Mouse (Mus musculus) urinary bladder, postnatal 14 days (tissue): ENCODE measurements around the gene Nuak1.
A peak's percentile ranks its signal among the peaks of the same experiment; 100 is the strongest.
"Not testable (repeated sequence)": the region's sequence is repeated elsewhere in the genome, so short reads cannot be mapped to it uniquely, and the experiment has no call there.

Source experiments
- DNase-seq: peaks from one replicate; pipeline ENCODE4 v3.0.0; 2021; ENCODE audit warnings: low spot score

The Nuak1 gene

DNA sequence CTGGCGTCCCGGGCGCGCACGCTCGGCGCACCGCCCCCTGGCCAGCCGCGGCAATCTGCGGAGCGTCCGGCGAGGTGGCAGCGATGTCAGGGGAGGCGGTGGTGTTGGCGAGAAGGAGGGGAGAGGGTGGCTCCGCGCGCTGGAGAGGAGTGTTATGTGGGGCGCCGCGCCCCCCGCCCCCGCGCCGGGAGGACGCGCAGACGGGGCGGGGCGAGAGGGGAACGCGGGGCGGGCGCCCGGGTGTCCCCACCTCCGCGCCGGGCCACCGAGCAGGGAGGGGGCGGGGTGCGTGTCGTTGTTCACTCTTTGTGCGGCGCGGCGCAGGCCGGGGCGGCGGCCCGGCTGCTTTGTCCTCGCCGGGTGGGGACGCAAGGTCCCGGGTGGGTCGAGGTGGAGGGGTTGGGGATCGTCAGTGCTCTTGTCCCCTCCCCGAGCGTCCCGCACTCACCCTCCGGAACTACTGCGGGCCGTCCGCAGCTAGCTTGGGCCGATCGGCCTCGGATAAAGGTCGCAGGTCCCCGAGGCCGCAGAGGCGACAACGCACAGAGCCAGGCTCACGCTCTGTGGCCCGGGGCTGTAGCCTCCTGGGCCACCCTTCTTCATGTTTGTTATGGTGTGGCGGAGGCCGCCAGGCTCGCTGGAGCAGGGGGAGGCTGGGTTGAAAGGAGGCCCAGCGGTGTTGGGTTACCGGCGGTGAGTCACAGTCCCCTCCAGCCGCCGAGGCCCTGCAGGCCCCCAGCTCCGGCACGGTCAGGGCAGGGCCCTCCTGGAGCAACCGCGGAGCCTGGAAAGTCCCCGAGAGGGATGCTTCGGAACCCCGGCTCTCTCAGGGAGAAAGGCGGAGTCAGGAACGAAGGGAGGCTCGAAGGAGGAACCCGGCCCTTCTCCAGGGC, at the start of gene Nuak1:
Nuak1 (minus strand) TSS at position 57 of the 893 bp plus-strand sequence.
- peak; percentile 90 for DNase-seq

DNA sequence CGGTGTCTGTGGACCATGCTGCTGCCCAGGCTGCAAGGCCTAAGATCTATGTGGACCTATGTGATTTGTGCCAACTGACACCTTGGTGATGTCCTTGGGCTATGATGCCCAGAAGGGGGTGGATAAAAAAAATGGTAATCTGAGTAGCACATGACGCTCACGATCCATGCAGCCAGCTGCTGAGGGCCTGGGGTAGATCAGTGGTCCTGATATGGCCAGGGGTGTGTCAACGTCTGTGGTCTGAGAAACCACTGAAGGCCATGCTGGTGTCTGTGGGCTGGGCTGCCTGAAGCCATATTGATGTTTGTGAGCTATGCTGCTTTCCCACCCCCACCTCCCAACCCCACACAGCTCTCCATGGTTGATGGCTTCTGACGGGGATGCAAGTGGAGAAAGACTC, 49.7 kb upstream of the Nuak1 start:
- no peak for DNase-seq

DNA sequence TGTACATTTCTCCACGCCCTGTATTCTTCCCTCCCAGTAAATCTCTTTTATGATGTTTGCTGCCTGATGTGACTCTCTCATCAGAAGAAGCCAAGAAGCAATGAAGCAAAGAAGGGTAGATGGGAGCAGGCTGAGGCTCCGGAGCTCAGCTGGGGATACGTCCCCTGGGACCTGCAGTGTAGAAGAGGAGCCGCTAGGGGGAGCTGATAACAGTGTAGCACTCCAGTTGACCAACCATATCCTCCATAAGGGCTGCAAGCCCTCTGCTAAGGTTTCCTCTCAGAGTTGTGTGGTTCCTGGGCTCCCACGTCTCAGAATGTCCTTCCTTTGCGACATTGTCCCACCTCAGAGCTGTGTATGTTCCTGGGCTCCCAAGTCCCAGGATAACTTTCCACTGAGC, 47.9 kb upstream of the Nuak1 start:
- DNase-seq = peak; percentile 69

DNA sequence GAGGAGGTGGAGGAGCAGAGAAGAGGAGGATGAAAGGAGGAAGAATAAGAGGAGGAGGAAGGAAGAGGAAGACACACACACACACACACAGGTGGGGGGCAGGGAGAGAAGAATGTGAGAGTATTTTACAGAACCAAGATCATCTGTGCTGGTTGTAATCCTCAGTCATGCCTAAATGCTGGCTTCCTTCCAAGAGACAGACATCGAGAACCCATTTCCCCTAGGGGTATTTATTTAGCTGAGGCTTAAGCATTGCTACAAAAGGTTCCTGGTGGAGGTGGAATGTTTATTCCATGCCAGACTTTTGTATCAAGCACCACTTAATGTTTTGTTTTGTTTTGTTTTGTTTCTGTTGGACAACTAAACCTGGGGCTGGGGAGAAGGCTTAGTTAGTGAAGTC, 44.3 kb upstream of the Nuak1 start:
- no peak for DNase-seq

DNA sequence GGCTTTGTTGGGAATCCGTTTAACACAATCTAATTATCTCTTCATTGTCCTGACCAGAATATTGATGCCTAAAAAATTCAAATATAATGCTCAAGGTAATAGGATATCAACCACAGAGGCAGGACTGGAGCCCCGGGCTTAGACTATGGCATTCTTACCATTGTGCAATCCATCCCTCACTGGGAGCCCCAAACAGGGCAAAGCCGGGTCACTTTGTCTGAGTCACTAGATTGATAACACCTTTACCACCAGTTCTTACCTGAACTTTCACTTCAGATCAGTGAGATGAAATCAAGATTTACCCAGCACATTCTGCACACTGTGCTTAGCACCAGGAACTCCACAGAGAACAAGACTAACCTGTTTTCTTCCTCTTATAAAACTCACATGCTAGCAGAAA, 43.2 kb upstream of the Nuak1 start:
- DNase-seq = peak; percentile 60

DNA sequence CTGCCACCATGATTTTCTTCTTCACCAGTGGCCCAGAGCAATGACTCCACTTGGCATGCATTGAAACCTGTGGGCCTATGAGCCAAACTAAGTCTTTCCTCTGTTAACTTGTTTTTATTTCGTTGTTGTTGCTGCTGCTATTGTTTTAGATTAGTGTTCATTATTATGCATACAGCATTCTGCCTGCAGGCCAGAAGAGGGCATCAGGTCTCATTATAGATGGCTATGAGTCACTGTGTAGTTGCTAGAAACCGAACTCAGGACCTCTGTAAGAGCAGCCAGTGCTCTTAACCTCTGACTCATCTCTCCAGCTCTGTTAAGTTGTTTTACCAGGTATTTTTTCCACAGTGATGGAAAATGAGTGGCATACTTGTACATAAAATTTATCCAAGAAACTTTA, 42.7 kb upstream of the Nuak1 start:
- DNase-seq = no peak

DNA sequence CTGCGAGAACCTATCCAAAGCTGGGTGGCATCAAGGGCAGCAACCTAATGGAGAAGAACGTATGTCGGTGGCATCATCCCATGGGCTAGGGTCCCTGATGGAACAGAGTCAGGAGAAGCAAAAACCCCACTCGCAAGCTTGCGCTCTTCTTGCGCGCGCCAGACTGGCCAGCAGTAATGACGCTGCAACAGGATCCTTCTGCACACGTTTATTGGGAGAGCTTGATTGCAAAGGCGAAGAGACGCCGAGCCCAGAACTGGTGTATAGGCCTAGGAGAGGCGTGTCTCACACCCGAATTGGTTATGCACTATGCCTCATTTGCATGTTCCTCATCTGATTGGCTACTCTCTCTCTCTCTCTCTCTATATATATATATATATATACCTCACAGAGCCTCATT, 42.0 kb upstream of the Nuak1 start:
- DNase-seq = not testable (repeated sequence)

DNA sequence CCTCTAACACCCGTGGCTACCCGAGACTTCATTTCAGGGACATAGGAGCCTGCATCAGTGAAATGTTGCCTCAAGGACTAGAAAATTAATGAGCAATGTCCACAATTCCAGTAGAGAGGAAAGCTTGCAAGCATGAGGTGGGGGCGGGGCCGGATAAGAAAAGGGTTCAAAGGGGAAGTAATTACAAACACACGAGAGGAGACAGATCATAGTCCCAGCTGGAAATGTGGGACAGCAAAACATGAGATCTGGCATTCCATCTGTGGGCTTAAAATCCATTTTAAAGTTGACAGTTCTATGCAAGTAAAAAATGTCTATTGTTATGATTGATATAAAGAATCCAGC, 40.9 kb upstream of the Nuak1 start:
- DNase-seq = no peak

DNA sequence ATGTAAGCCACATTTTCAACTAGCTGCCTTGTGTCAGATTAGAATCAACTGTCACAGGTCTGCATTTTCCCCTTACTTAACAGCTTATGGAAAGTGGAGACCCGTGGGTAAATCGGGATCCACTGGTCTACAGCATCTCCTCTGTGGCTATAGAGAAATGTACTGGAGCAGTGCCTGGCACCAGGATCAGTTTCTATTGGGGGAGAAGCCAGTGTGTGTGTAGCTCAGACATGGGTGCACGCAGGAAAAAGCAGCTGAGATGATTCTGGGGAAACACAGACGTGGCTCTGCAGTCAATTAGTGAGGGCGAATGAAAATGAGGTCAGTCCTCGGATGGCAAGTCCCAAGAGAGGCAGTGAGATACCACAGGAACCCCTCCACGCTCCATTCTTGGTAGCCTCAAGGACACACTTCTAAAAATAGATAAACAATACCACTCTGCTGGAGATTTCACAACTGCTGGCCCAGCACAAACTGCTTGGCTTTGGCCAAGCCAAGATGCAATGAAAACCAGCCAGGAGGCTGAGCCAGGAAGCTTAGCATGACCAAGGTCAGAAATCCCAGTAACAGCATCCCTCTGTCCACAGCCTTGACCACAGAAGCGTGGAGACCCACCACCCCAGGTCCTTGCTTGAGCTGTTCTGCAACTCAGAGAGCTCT, 40.4 kb upstream of the Nuak1 start:
- peak; percentile 33 for DNase-seq

DNA sequence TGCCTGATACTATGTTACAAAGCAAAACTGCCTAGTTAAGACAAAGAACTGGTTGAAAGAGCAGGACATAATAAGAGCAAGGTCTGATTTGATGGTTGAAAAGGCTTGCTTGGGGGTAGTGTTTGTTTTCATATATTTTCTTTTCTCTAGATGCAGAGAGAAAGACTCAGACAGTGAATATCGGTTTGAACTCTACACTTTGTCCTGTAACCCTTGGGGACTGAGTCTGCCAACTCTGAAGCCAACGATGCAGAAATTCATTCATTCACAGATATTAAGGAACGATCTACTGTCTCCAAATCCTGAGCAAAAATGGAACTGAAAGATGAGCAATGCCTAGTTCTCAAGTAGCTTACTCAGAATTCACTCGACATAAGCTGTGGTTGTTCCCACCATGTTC, 39.7 kb upstream of the Nuak1 start:
- no peak for DNase-seq

DNA sequence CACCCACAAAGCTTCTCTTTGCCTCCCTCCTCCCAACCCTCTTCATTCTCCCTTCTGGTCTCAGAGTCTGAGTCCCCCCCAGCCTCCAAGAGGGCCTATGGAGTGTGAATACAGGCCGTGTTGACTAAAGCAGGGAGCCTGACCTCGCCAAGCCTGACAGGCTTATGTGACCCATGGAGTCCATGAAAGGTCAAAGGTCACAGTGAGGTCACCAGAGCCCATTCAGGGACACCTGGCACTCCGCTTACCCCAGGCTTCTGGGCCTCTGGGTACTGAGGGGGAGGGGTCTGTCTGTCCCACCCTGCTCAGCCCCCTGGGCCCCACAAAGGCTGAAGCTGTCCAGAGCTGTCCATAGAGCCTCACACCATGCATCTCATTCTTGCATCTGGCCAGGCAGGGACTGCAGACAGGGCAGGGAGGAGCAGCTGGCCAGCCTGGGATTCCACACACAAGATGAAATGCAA, 37.2 kb upstream of the Nuak1 start:
- no peak for DNase-seq

DNA sequence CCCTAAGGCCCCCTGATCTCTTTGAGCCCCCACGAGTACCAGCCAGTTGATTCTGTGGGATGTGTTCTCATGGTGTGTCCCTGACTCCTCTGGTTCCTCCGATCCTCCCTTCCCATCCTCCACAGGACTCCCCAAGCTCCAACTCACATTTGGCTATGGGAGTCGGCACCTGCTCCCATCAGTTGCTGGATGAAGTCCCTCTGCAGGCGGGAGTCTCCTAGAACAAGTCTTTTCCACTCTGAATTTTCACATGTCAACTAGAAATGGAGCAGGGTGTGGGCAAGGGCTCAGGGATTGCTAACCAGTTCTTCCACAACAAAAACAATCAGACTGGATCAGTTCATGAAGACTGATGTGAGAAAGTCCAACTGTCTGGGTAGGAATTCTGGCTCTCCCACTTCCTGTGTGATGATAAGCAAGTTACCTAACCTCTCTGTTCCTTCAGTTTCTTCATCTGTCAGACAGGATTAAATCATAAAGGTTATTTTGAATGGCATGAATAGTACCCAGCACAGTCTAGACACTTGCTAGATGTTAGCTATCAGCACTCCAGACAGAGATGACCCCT, 36.7 kb upstream of the Nuak1 start:
- DNase-seq = no peak

DNA sequence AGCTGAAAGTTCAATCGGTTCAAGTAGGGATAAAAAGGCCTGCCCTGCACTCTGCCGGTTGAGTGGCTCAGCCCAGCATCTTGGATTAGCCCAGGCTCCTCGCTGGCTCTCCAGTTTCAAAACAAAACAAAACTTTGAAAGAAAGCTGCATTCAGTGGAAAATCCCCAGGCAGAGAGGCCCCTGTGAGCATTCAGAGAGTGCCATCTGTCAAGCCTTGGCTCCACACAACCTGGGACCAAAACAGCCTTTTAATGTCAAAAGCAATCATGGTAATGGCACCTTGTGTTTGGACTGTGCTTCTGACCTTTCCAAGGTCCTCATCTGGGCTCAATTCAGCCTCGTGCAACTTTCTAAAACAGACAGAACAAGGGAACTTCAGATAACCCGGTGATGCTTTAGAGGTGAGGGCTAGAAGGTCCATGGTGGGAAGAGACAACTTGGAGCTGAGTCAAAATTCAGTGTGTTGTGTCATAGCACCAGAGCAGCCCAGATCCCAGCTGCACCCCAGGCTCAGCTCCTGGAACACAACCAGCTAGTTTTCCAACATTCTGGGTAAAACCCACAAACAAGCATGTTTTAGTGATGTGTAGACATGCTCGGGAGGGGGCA, 27.3 kb upstream of the Nuak1 start:
- DNase-seq = no peak

DNA sequence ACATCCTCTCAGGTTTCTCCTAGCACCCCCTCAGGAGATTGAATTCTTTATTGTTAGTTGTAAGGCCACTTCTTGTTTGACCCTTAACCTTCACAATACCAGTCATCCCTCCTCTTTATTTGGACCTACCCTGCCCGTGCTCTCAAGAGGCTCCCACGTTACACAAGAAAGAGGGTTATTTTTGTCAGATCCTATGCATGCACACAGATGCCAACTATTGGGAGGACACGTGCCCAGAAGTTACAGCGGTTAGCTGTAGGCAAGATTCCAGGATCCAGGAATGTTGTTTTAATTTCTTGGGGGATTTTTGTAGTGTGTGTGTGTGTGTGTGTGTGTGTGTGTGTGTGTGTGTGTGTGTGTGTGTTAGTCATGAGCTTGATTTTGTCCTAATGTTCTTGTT, 25.1 kb upstream of the Nuak1 start:
- DNase-seq = no peak

DNA sequence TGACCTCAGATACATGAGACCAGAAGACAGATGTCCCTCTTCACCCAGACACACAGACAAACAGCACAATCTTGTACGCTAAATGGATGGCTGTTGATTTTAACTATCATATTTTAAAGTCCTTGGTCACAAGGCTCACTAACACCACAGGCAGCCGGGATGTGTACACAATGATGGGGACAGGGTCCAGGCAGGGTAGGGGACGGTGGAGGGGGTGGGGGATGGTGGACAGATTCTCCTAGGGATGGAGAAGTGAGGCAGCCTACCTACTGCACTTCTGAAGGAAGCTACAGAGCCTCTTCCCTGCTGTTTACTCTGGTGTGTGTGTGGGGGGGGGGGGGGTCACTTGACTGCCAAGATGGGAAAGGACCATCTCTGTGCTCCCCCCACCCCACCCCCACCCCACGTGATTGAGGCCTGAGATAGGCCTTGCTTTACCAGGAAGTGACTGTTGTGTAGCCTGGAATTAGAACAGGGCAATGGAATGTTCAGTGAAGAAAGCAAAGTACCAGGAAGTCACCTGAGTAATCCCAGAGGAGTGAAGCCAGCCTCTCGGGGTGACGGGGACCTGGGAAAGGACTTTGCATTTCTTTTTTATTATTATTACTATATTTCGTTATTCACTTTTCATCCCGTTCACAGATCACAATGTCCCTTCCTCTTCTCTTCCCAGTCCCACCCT, 20.2 kb upstream of the Nuak1 start:
- DNase-seq = no peak

DNA sequence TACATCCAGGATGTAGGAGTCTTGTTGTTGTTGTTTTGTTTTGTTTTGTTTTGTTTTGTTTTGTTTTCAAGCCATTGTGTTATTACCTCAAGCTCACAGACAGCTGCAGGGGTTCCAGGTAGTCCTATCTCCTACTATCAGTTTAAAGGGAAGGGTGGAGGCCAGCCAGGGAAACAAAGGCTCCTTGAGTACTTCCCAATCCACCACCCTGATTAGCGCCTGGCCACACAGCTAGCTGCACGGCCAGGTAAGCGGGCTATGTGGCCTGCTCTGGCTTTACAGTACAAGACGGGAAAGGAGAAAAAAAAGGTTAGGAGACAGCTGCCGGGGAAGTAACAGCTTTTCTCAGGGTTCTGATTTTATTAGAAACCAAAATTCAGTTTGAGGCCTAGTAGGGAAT, 17.7 kb upstream of the Nuak1 start:
- DNase-seq = no peak

DNA sequence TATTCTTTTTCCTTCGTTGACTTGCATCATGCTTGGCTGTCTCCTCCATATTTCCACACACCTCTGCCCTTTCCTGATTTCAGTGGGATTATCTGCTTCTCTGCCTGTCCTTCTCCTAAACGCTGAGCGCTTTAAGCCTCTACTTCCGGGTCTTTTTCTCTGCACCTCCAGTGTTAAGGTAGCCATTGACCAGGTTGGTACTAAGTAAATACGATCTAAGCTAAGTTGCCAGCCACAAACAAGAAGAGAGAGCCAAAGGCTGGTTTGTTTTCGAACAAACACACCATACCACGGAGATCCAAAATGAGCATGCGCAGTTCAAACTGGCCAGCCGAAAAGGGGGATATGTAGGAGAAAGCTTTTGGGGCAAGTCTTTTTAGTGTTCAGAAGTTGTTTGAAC, 17.1 kb upstream of the Nuak1 start:
- no peak for DNase-seq

DNA sequence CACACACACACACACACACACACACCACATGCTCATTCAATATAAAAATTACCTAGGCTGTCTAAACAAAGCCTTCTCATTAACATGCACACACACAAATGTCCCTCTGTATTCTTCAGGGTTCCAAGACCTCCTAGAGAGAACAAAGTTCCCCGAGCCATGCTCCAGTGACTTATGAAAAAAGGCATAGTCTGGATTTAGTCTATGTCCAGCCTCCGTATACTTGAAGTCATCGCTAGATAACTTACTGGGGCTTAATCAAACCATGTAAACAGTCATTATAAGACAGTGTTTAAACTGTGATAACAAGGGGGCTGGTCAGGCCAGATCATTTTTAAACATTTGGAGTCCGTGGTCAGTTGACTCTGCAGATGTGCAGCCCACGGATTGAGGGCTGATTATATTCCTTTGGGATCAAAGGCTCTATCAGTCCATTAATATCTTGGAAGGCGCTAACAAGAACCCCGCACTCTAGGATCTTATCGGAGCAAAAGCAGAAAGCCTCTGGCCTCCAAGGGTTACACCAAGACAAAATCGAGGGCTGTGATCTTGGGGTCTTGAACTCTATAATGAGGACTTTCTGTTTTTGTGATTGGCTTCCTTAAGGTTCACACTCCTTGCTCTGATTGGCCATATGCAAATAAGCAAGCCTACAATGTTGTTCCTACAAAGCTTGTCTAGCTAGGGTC, 16.4 kb upstream of the Nuak1 start:
- no peak for DNase-seq

DNA sequence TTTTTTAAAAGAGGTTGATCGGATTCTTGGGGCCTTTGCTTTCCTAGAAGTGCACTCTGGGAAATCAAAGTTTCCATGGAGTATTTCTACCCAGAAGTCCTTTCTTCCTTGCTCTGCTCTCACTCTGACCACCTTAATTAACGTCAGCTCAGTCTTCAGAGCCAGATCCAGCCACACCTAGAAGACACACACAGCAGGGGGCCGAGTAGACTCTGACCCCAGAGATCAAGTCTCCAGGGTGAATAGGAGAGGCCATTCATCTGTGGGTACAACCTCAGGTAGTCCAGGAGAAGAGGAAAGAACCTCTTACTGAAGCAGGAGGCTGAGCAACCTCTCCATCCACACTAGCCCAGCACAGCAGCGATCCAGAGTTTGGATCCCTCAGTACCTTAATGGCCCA, 11.5 kb upstream of the Nuak1 start:
- DNase-seq = no peak

DNA sequence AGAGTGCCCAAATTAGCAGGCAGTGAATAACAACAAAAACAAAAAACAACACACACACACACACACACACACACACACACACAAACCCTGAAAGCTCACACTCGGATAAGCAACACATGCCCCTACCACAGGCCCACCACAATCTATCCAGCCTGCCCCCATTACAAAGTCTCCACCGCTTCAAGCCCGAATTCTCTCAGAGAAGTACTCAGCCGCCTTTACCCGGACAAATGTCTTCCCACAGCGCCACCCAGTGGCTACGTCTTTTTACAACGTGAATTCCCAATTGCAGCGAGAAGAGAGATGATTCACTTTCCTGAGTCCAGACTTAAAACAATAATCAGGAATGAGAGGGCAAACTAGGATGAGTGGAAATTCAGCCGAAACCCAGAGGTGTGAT, 10.3 kb upstream of the Nuak1 start:
- DNase-seq = peak; percentile 87

DNA sequence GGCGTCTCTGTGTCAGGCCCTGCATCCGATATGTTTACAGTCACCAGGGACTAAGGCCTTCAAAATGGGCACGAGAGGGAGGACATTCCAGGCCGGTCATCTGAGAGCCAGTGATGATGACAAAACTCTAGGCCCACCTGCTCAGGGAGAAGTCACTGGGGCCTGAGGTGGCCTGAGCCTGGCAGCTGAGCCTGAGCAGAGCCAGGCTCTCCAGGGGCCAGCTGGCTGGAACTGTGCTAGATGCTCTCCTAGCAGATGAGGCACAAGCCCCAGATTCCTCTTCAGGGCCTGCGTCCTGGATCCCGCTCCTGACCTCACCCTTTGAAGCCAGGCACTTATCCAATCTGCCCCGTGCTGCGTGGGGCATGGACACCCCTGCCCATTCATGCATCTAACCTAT, 9.3 kb upstream of the Nuak1 start:
- DNase-seq = no peak

DNA sequence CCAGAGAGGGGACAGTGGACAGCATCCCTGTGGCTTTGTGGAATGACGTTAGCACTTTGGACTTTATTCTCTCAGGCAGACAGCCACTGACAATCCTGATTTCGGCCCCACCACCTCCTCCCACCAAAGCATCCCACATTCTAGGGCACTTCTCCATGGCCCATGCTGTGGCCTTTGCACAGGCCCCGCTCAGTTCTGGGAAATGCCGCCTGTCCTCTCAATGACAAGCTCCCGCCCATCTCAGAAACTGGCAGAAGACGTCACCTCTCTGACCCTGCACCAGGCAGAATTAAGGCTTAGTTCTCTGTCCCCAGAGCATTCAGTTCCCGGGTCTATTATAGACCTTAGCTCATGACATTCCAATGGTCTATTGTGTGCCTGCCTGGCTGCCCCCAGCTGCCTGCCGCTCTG, 7.0 kb upstream of the Nuak1 start:
- DNase-seq = no peak
